Mouse (Mus musculus) adrenal gland, adult 2 months (tissue): Measurements from ENCODE around the gene Mpig6b. TPM values are rescaled to one million over a fixed set of nuclear protein-coding genes. Genes with fewer than 3 reads are reported as not detected.
"Not testable (repeated sequence)": the region's sequence is repeated elsewhere in the genome, so short reads cannot be mapped to it uniquely, and the experiment has no call there.

Source experiments
- DNase-seq: peaks from one replicate; pipeline ENCODE4 v3.0.0; 2021
- polyA plus RNA-seq: library from polyadenylated mRNA; depleted of rRNA; stranded (reverse); fragments of >200 nt; gene quantifications from 2 replicates; pipeline ENCODE4 v1.2.3, GENCODE M21; 2012
- total RNA-seq, 2 experiments: library from RNA; stranded (reverse); gene quantifications; 2 replicates each; pipeline ENCODE4 v1.2.3; 2021

Gene Mpig6b
- total and polyA plus RNA-seq, 3 experiments: 0.06 TPM; not detected in 2

- DNase-seq: no peak
Measured at GRCm38 (mm10) chr17:35039121-35039873, 26.7 kb downstream of the Mpig6b start.

GRCm38 (mm10) chr17:35034896-35035295 is 31.1 kb downstream of the Mpig6b start:
- DNase-seq: no peak

- DNase-seq: not testable (repeated sequence)
Measured at GRCm38 (mm10) chr17:35033703-35034102, 32.3 kb downstream of the Mpig6b start.

GRCm38 (mm10) chr17:35032323-35032870 is 33.6 kb downstream of the Mpig6b start:
- no peak for DNase-seq

- no peak for DNase-seq
Measured at GRCm38 (mm10) chr17:35031880-35032279, 34.1 kb downstream of the Mpig6b start.

- DNase-seq: no peak
Measured at GRCm38 (mm10) chr17:35031272-35031671, 34.7 kb downstream of the Mpig6b start.

GRCm38 (mm10) chr17:35029691-35030532 is 36.1 kb downstream of the Mpig6b start:
- DNase-seq: no peak

GRCm38 (mm10) chr17:35028315-35028714 is 37.7 kb downstream of the Mpig6b start:
- DNase-seq: no peak

- DNase-seq: no peak
Measured at GRCm38 (mm10) chr17:35027277-35028068, 38.5 kb downstream of the Mpig6b start, which contains the start of gene Sapcd1. TSS of gene Sapcd1 (minus strand) at chr17:35028016.

- no peak for DNase-seq
Measured at GRCm38 (mm10) chr17:35026206-35026605, 39.8 kb downstream of the Mpig6b start.

- DNase-seq: no peak
Measured at GRCm38 (mm10) chr17:35024691-35025488, 41.1 kb downstream of the Mpig6b start.

GRCm38 (mm10) chr17:35024261-35024660 is 41.7 kb downstream of the Mpig6b start:
- no peak for DNase-seq

- DNase-seq: no peak
Measured at GRCm38 (mm10) chr17:35023756-35024155, 42.2 kb downstream of the Mpig6b start.

- DNase-seq: no peak
Measured at GRCm38 (mm10) chr17:35023221-35023620, 42.8 kb downstream of the Mpig6b start.

GRCm38 (mm10) chr17:35022541-35023060 is 43.4 kb downstream of the Mpig6b start:
- DNase-seq: no peak

- no peak for DNase-seq
Measured at GRCm38 (mm10) chr17:35021842-35022477, 44.0 kb downstream of the Mpig6b start.

GRCm38 (mm10) chr17:35021163-35021808 is 44.7 kb downstream of the Mpig6b start:
- peak; percentile 87 for DNase-seq

GRCm38 (mm10) chr17:35020551-35020950 is 45.4 kb downstream of the Mpig6b start:
- DNase-seq: no peak

- DNase-seq: no peak
Measured at GRCm38 (mm10) chr17:35019894-35020293, 46.1 kb downstream of the Mpig6b start.

GRCm38 (mm10) chr17:35018171-35018570 is 47.8 kb downstream of the Mpig6b start:
- no peak for DNase-seq
